Mouse (Mus musculus) stomach, embryonic 14.5 days (tissue): ENCODE results near the gene Pid1. TPM values are rescaled to one million over a fixed set of nuclear protein-coding genes. Genes with fewer than 3 reads are reported as not detected.

Source experiments
- ATAC-seq: fragments of 200-750 bp; cut with Nextera tagmentation; 2 replicates; pipeline ENCODE4 v1.8.0; 2017; ENCODE audit warnings: low read depth, moderate TSS enrichment; ENCODE audit not compliant: insufficient number of reproducible peaks, insufficient read depth, low FRiP score
- H3K27ac ChIP-seq: fragments of 300-500 bp; sonication (generic); 2 replicates; pipeline ENCODE4 v1.5.1; 2014; ENCODE audit warnings: mild to moderate bottlenecking, low read length, moderate library complexity, mixed read lengths
- H3K27me3 ChIP-seq: fragments of 300-500 bp; sonication (generic); 2 replicates; pipeline ENCODE4 v1.6.1; 2014; ENCODE audit warnings: low read length, control low read depth, mixed read lengths; ENCODE audit not compliant: control insufficient read depth, insufficient read depth
- H3K36me3 ChIP-seq: fragments of 300-500 bp; sonication (generic); 2 replicates; pipeline ENCODE4 v1.6.1; 2014; ENCODE audit warnings: mild to moderate bottlenecking, control low read depth, low read length, moderate library complexity, mixed read lengths; ENCODE audit not compliant: control insufficient read depth, insufficient read depth
- H3K4me1 ChIP-seq: fragments of 300-500 bp; sonication (generic); 2 replicates; pipeline ENCODE4 v1.6.1; 2014; ENCODE audit warnings: low read length, control low read depth, mixed read lengths; ENCODE audit not compliant: control insufficient read depth, insufficient read depth
- H3K4me2 ChIP-seq: fragments of 300-500 bp; sonication (generic); replicated peaks from 2 replicates; pipeline ENCODE4 v1.6.1; 2014; ENCODE audit warnings: low read depth, low read length, control low read depth
- H3K4me3 ChIP-seq: fragments of 300-500 bp; sonication (generic); 2 replicates; pipeline ENCODE4 v1.5.1; 2014; ENCODE audit warnings: low read depth, low read length, control low read depth
- H3K9ac ChIP-seq: fragments of 300-500 bp; sonication (generic); replicated peaks from 2 replicates; pipeline ENCODE4 v1.6.1; 2014; ENCODE audit warnings: low read depth, mild to moderate bottlenecking, control low read depth, low read length, moderate library complexity, mixed read lengths
- H3K9me3 ChIP-seq: fragments of 300-500 bp; sonication (generic); 2 replicates; pipeline ENCODE4 v1.6.1; 2016; ENCODE audit warnings: low read depth, low read length, control low read depth; ENCODE audit not compliant: control insufficient read depth
- WGBS: fragments of 180-500 bp; shearing (Covaris S2); extraction: QIAGEN DNeasy Blood & Tissue Kit; methylation state at CpG from one replicate; pipeline ENCODE4 v1.1.7; 2014; 5-methylcytosine and 5-hydroxymethylcytosine counted together
- polyA plus RNA-seq: library from polyadenylated mRNA; unstranded; fragments of >200 nt; fragmentation: Nextera tagmentation; extraction: Ambion mirVana; gene quantifications from 2 replicates; pipeline ENCODE4 v1.2.1, GENCODE M21; 2014

The Pid1 gene
- polyA plus RNA-seq, result 16.7 and 19.5 TPM in 2 replicates

DNA sequence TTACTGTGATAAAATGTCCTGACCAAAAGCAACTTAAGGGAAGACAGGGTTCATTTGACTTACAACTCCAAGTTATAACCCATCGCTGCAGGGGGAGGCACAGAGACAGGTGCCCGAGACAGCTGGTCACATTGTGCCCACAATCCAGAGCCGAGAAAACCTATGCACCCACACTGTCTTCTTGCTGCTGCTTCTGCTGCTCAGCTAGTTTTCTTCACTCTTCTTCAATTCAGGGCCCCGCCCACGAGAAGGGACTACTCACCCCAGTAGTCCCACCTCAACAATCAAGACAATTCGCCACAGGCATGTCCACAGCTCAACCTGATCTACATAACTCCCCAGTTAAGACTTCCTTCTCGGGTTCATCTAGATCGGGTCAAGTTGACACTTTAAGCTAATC, at the start of gene Pid1:
TSS of gene Pid1 (minus strand) at position 214 of the 400 bp plus-strand sequence.
- ATAC-seq, result no peak
- Histone ChIP-seq H3K36me3 (no peaks in the 10 kb centered on the region), H3K27ac (no peak within 1 kb of the TSS), H3K4me3 (no peak within 1 kb of the TSS), H3K4me1 (no peaks in the 10 kb centered on the region), H3K9ac (no peak within 1 kb of the TSS), H3K4me2 (no peak within 1 kb of the TSS), H3K9me3 (no peaks in the 10 kb centered on the region), H3K27me3 (no peaks in the 10 kb centered on the region)
- 89% methylated on average over 8 of the region's 8 CpGs for WGBS

DNA sequence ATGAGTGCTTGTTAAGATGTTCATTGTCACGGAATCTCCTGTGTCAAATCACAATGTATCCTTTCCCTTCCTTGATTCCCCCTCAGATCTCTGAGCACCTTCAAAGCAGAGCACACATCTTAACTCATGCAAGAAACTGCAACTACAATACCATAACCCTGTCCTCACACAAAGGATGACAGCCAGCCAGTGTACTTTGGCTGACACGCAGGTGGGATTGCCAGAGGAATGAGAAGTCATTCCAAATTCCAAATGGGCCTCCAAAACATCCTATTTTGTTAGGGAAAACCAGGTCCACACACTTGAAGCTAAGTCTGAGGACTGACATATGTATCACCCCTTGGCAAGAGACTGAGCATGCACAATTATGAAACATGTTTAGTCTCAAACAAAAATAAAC, 45.5 kb upstream of the Pid1 start:
- WGBS, result 77% methylated on average over 2 of the region's 2 CpGs
- H3K36me3 ChIP-seq, result no peaks in the 10 kb centered on the region

DNA sequence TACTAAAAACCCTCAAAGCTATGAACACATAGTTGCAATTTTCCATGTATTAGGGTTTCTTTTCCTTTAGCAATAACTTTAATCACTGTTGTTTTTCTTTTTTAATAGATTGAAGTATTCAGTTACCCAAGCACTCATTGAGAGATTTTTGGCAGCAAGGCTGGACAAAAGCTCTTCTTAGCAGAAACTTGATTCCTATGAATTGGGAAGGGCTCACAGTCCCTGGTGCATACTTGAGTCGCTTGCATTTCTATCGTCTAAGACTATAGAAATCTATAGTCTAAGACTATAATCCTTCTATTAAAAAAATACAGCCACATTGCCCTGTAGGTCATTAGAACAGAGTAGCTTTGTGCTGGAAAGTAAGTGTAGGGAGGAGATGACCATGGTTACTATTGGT, 44.9 kb upstream of the Pid1 start:
- ATAC-seq, result no peak
- Histone ChIP-seq H3K27ac (no peak overlapping the region), H3K4me1 (0 out of 2 replicates have a peak, but pooled peaks cover 3% of the 10 kb centered on the region), H3K4me3 (no peak overlapping the region), H3K9me3 (no peaks in the 10 kb centered on the region), H3K27me3 (no peaks in the 10 kb centered on the region), H3K36me3 (no peaks in the 10 kb centered on the region), H3K4me2 (no peak overlapping the region), H3K9ac (no peak overlapping the region)
- 76% methylated on average over 2 of the region's 2 CpGs for WGBS

More for the DNA sequence above, 45.5 kb upstream of the Pid1 start:
- no peak overlapping the region for H3K9ac ChIP-seq
- no peak overlapping the region for H3K4me3 ChIP-seq
- 0 out of 2 replicates have a peak, but pooled peaks cover 3% of the 10 kb centered on the region for H3K4me1 ChIP-seq
- ATAC-seq, result no peak
- H3K9me3 ChIP-seq, result no peaks in the 10 kb centered on the region
- H3K27me3 ChIP-seq, result no peaks in the 10 kb centered on the region
- no peak overlapping the region for H3K27ac ChIP-seq
- no peak overlapping the region for H3K4me2 ChIP-seq

DNA sequence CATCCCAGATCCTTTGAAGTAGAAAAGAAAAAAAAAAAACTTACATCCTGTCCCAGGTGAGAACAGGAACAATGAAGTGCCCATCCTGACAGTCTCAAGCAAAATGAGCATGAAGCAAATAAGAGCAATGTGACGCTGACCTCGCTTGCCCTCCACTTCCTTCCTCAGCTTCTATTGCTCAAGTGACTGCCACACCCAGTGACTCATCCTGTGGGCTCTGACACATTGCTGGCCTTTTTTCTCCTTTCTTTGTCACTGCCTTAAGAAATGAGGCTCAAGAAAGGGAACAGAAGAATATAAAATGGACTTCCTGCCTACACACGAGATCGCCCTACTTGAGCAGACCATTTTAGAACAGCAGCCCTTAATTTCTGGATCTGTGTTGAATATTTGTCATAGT, 42.9 kb upstream of the Pid1 start:
- Histone ChIP-seq H3K27ac (no peak overlapping the region), H3K9me3 (no peaks in the 10 kb centered on the region), H3K4me3 (no peak overlapping the region), H3K27me3 (no peaks in the 10 kb centered on the region), H3K4me2 (no peak overlapping the region), H3K36me3 (no peaks in the 10 kb centered on the region), H3K4me1 (0 out of 2 replicates have a peak, but pooled peaks cover 3% of the 10 kb centered on the region), H3K9ac (no peak overlapping the region)
- WGBS, result 68% methylated on average over 4 of the region's 4 CpGs
- ATAC-seq, result no peak

DNA sequence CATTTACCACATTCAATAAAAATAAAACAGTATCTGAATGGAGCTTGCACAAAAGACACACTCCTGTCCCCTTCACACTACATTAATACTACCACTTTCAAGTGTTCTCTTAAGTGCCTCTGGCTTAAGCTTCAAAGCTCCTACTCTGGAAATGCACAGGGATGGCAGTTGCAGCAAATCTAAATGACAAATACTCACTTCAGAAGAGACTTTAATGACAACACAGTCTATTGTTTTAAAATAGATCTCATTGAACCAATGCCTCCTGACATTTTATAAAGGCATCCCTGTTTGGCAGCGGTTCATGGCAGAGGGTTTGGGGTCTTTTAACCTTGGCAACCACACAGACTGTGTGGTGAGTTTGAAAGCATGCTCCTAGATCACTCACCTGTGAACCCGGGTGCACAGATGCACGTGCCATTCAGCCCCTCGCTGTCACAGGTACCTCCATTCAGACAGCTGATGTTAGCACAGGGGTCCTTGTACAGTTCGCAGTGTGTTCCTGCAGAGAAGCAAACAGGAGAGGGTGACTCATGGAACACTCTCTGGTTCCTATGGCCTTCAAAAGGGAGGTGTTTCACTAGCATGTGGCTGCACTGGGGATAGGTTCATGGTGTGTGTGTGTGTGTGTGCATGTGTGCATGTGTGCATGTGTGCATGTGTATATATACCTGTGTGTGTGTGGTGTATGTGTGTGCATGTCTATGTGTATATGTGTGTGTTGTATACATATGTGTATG, 41.7 kb upstream of the Pid1 start:
- Histone ChIP-seq H3K9me3 (no peaks in the 10 kb centered on the region), H3K4me1 (0 out of 2 replicates have a peak, but pooled peaks cover 3% of the 10 kb centered on the region), H3K27me3 (no peaks in the 10 kb centered on the region), H3K4me3 (no peak overlapping the region), H3K27ac (no peak overlapping the region), H3K36me3 (no peaks in the 10 kb centered on the region), H3K9ac (no peak overlapping the region), H3K4me2 (no peak overlapping the region)
- ATAC-seq, result no peak
- WGBS, result 81% methylated on average over 5 of the region's 5 CpGs

DNA sequence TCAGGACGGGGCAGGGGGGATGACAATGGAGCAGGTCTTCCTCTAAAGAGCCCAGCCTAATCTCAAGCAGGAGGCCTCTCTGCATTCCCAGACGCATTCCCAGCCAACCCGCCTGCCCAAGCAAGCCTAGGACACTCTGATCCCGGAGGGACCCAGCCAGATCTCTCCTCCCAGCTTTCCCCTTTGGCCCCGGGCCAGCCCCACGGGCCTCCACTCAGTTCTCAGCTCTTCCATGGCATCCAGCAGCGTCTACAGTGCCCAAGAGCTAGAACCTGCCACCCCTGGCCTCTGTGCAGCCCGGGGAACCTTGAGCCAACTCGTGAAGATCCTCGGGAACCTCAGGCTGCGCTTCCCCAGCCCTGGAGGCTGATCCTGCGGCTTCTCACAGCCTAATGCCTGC, 40.9 kb upstream of the Pid1 start:
- no peaks in the 10 kb centered on the region for H3K9me3 ChIP-seq
- peak; percentile 56; the same call in 1 of the 2 replicates for ATAC-seq
- no peak overlapping the region for H3K27ac ChIP-seq
- H3K9ac ChIP-seq, result no peak overlapping the region
- 0 out of 2 replicates have a peak, but pooled peaks cover 3% of the 10 kb centered on the region for H3K4me1 ChIP-seq
- 50% methylated on average over 12 of the region's 12 CpGs for WGBS
- H3K27me3 ChIP-seq, result no peaks in the 10 kb centered on the region
- H3K4me2 ChIP-seq, result no peak overlapping the region
- H3K4me3 ChIP-seq, result no peak overlapping the region
- no peaks in the 10 kb centered on the region for H3K36me3 ChIP-seq

DNA sequence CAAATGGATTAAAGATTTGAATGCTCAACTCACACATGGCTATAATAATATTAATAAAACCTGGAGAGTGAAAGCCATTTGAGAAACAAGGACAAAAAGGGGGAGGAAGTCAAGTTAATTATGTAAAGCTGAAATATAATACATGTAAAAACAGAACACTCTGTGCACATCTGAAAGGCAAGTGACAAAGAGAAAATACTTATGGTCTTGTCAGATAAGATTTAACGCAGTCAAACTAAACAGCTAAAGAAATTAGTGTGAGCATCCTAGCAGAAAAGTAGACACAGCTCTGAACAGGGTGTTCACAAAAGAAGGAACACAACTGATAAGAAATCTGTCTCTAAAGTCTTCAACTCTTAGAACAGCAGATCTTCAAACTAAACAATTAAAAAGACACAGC, 38.2 kb upstream of the Pid1 start:
- no peak overlapping the region for H3K27ac ChIP-seq
- 61% methylated on average over 1 of the region's 1 CpGs for WGBS
- H3K9ac ChIP-seq, result no peak overlapping the region
- no peaks in the 10 kb centered on the region for H3K27me3 ChIP-seq
- no peak overlapping the region for H3K4me2 ChIP-seq
- 0 out of 2 replicates have a peak, but pooled peaks cover 3% of the 10 kb centered on the region for H3K4me1 ChIP-seq
- no peak for ATAC-seq
- H3K9me3 ChIP-seq, result no peaks in the 10 kb centered on the region
- no peaks in the 10 kb centered on the region for H3K36me3 ChIP-seq
- no peak overlapping the region for H3K4me3 ChIP-seq

DNA sequence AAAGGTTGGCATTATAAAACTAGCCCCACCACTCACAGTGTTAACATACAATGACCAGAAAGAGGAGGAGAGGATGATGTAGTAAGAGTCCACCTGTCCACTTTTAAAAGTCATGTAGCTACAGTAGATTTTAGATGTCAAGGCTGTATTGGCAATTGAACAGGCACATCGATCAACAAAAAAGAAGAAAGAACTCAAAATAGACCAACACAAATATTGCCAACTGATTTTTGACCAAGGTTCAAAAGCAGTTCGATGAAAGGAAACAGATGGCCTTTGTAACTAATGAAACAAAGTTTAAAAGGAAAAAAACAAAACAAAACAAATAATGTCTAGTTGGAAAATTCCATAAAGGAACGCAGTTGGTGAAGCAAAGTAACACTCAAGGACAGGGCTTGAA, 35.7 kb upstream of the Pid1 start:
- no peak for ATAC-seq
- Histone ChIP-seq H3K4me1 (no peaks in the 10 kb centered on the region), H3K9ac (no peak overlapping the region), H3K27ac (no peak overlapping the region), H3K4me3 (no peak overlapping the region), H3K36me3 (no peaks in the 10 kb centered on the region), H3K4me2 (no peak overlapping the region), H3K9me3 (no peaks in the 10 kb centered on the region), H3K27me3 (no peaks in the 10 kb centered on the region)
- 90% methylated on average over 3 of the region's 3 CpGs for WGBS
